Comparison of ENCODE assay signal across 13 mouse cellular contexts in genomic region chr6:87075092-87075685, GRCm38 (mm10). TPM values are rescaled to one million over a fixed set of nuclear protein-coding genes. Genes with fewer than 3 reads are reported as not detected.
A peak's percentile ranks its signal among the peaks of the same experiment; 100 is the strongest.
DNase-seq lines count a peak whose midpoint lies in the region; ATAC-seq and TF ChIP-seq lines count a peak whose summit lies in the region.
"Had no signal": no experiment of that assay in that cellular context is flagged by ENCODE, and none has a peak within 500 bp of the region (broad histone marks: within the 10 kb centered on the region; RNA-seq: fewer than 3 reads in every experiment).

No protein-coding gene starts in this region.

- H3K36me3 ChIP-seq in lung, postnatal 0 days (ENCODE audit: insufficient read depth, low read length), result peaks cover 8% of the 10 kb centered on the region
- H3K36me3 ChIP-seq in neural tube, embryonic 15.5 days, result peaks cover 71% of the 10 kb centered on the region

- no peak for TF ChIP-seq EP300 in lung, postnatal 0 days (IDR thresholded peaks at IDR 0.05)

- WGBS in lung, postnatal 0 days, result 80% methylated on average over 3 of the region's 3 CpGs
- 73% methylated on average over 3 of the region's 3 CpGs for WGBS in neural tube, embryonic 15.5 days

- no peak overlapping the region for H3K4me3 ChIP-seq in lung, postnatal 0 days (ENCODE audit: low read depth, low read length)
- no peak overlapping the region for H3K4me3 ChIP-seq in brown adipose tissue, adult 24 weeks (ENCODE audit: insufficient read depth, low read depth, low read length)
- H3K4me3 ChIP-seq in neural tube, embryonic 15.5 days (replicated peaks), result no peak overlapping the region
- no peak overlapping the region for H3K4me3 ChIP-seq in layer of hippocampus, adult 2 months
- H3K4me3 ChIP-seq: hindbrain, embryonic 13.5 days; midbrain, embryonic 15.5 days had no signal

- TF ChIP-seq CTCF in lung, postnatal 0 days (IDR thresholded peaks at IDR 0.05), result no peak
- TF ChIP-seq CTCF in layer of hippocampus, adult 2 months (conservative IDR thresholded peaks at IDR 0.05), result no peak

- no peak; the same call in 1 of the 2 replicates for ATAC-seq in lung, postnatal 0 days
- ATAC-seq in megakaryocyte, adult 5-6 weeks (ENCODE audit: poor library complexity, severe bottlenecking), result peak; percentile 49
- ATAC-seq in neural tube, embryonic 15.5 days (ENCODE audit: low FRiP score), result no peak
- ATAC-seq: forebrain, postnatal 0 days; midbrain, embryonic 15.5 days; Patski had no signal

- H3K27ac ChIP-seq in lung, postnatal 0 days (ENCODE audit: low read length), result no peak overlapping the region
- 0 out of 2 replicates have a peak overlapping the region, but pooled peaks have one; percentile 40 for H3K27ac ChIP-seq in brown adipose tissue, adult 24 weeks (replicated peaks; ENCODE audit: low read depth, low read length)
- no peak overlapping the region for H3K27ac ChIP-seq in neural tube, embryonic 15.5 days (replicated peaks)
- no peak overlapping the region for H3K27ac ChIP-seq in layer of hippocampus, adult 2 months
- H3K27ac ChIP-seq: hindbrain, embryonic 13.5 days; midbrain, embryonic 15.5 days had no signal

- no peak overlapping the region for H3K4me2 ChIP-seq in lung, postnatal 0 days (replicated peaks; ENCODE audit: low read depth, low read length)
- no peak overlapping the region for H3K4me2 ChIP-seq in neural tube, embryonic 15.5 days
- H3K4me2 ChIP-seq: hindbrain, embryonic 13.5 days; midbrain, embryonic 15.5 days had no signal

- H3K9ac ChIP-seq in lung, postnatal 0 days (replicated peaks; ENCODE audit: low read depth), result no peak overlapping the region
- no peak overlapping the region for H3K9ac ChIP-seq in neural tube, embryonic 15.5 days (replicated peaks)
- H3K9ac ChIP-seq: forebrain, postnatal 0 days; hindbrain, embryonic 13.5 days; midbrain, embryonic 15.5 days had no signal

- no peaks in the 10 kb centered on the region for H3K4me1 ChIP-seq in lung, postnatal 0 days (ENCODE audit: insufficient read depth, low read depth, low read length)
- no peaks in the 10 kb centered on the region for H3K4me1 ChIP-seq in brown adipose tissue, adult 24 weeks (ENCODE audit: control insufficient read depth, insufficient read depth, insufficient read length, low read length)
- H3K4me1 ChIP-seq in neural tube, embryonic 15.5 days, result no peaks in the 10 kb centered on the region
- H3K4me1 ChIP-seq: hindbrain, embryonic 13.5 days; midbrain, embryonic 15.5 days had no signal

- no peaks in the 10 kb centered on the region for H3K27me3 ChIP-seq in lung, postnatal 0 days (replicated peaks; ENCODE audit: insufficient read depth, low read length)
- H3K27me3 ChIP-seq in neural tube, embryonic 15.5 days (replicated peaks), result no peaks in the 10 kb centered on the region
- H3K27me3 ChIP-seq: hindbrain, embryonic 13.5 days; midbrain, embryonic 15.5 days; Patski had no signal

- peak; percentile 13 for DNase-seq in lung, postnatal 0 days (ENCODE audit: low spot score)
- DNase-seq in lung, postnatal 10 days, result no peak
- DNase-seq in thymus, postnatal 36 days, result peak; percentile 47 to 74
- DNase-seq in layer of hippocampus, adult 18-20 months (ENCODE audit: low spot score in 2 of 2), result no peak
- no peak for DNase-seq in layer of hippocampus, adult 2 months (ENCODE audit: low spot score in 2 of 2)
- DNase-seq: forebrain, postnatal 0 days; kidney, postnatal 10 days had no signal

- no peaks in the 10 kb centered on the region for H3K9me3 ChIP-seq in lung, postnatal 0 days (ENCODE audit: low read length)
- no peaks in the 10 kb centered on the region for H3K9me3 ChIP-seq in neural tube, embryonic 15.5 days (replicated peaks)
- H3K9me3 ChIP-seq: hindbrain, embryonic 13.5 days; midbrain, embryonic 15.5 days had no signal

RNA-seq across cellular contexts. Expression of gene D6Ertd527e, which starts 29.4 kb away (rescaled TPM):
- 0.30 and 0.33 TPM in 2 replicates for polyA plus RNA-seq in lung, postnatal 0 days (2015; fragmentation: Nextera tagmentation; extraction: Ambion mirVana)
- not detected in 2 replicates for polyA plus RNA-seq in brown adipose tissue, adult 24 weeks (2012; ENCODE audit: insufficient read depth, insufficient read length, missing spikeins)
- 0.07 TPM in 1 of 2 replicates, not detected in the other for total RNA-seq in megakaryocyte, adult 5-6 weeks (2015)
- 0.12 and 0.22 TPM in 2 replicates for total RNA-seq in megakaryocyte, adult 5-6 weeks (2017)
- polyA plus RNA-seq in neural tube, embryonic 15.5 days (2015; fragmentation: Nextera tagmentation; extraction: Ambion mirVana), result 0.18 and 0.36 TPM in 2 replicates
- total RNA-seq in layer of hippocampus, adult 18-20 months (2021), result not detected
- total RNA-seq in layer of hippocampus, adult 2 months (2021), result not detected
- total RNA-seq: forebrain, postnatal 0 days had no signal
- polyA plus RNA-seq: midbrain, embryonic 15.5 days; Patski had no signal

RNA-seq across cellular contexts. Expression of gene Gfpt1, which starts 32.5 kb away (rescaled TPM):
- 10.8 and 11.5 TPM in 2 replicates for polyA plus RNA-seq in lung, postnatal 0 days (2015; fragmentation: Nextera tagmentation; extraction: Ambion mirVana)
- 17.7 and 32.4 TPM in 2 replicates for polyA plus RNA-seq in brown adipose tissue, adult 24 weeks (2012; ENCODE audit: insufficient read depth, insufficient read length, missing spikeins)
- 21.9 and 22.1 TPM in 2 replicates for total RNA-seq in megakaryocyte, adult 5-6 weeks (2015)
- total RNA-seq in megakaryocyte, adult 5-6 weeks (2017), result 16.4 and 25.2 TPM in 2 replicates
- 19.9 and 20.5 TPM in 2 replicates for polyA plus RNA-seq in neural tube, embryonic 15.5 days (2015; fragmentation: Nextera tagmentation; extraction: Ambion mirVana)
- total RNA-seq in layer of hippocampus, adult 18-20 months (2021), result 10 to 100 TPM; 48.6 to 52.0 TPM
- total RNA-seq in layer of hippocampus, adult 2 months (2021), result 10 to 100 TPM; 48.5 to 49.7 TPM

Comparison
In these comparisons a context has a peak if more than half of its experiments do, and no peak if none do; other contexts are left out.
1. DNase-seq: peak in lung, postnatal 0 days (single experiment) and thymus, postnatal 36 days (2 of 2); none in lung, postnatal 10 days (single experiment), layer of hippocampus, adult 18-20 months (0 of 2) and layer of hippocampus, adult 2 months (0 of 2).